Mouse (Mus musculus) splenic B cell, adult 2 months (primary cell): ENCODE results near the gene Crabp1.

Experiments
- DNase-seq: peaks from one replicate; pipeline ENCODE4 v3.0.0-alpha.2; 2011; ENCODE audit warnings: low read depth, low spot score
- H3K27me3 ChIP-seq: 2 replicates; pipeline ENCODE4 v1.6.1; 2012; ENCODE audit warnings: mild to moderate bottlenecking, low read length, moderate library complexity, mixed read lengths; ENCODE audit not compliant: control insufficient read depth, poor library complexity, insufficient read depth, severe bottlenecking
- H3K36me3 ChIP-seq: 2 replicates; pipeline ENCODE4 v1.6.1; 2012; ENCODE audit warnings: mild to moderate bottlenecking, low read length, moderate library complexity, mixed read lengths; ENCODE audit not compliant: control insufficient read depth, poor library complexity, insufficient read depth, severe bottlenecking

The Crabp1 gene

GRCm38 (mm10) chr9:54801460-54801961 lies 37.0 kb downstream of the Crabp1 start:
- Histone ChIP-seq H3K36me3 (no peaks in the 10 kb centered on the region), H3K27me3 (no peaks in the 10 kb centered on the region)
- DNase-seq = no peak

DNA sequence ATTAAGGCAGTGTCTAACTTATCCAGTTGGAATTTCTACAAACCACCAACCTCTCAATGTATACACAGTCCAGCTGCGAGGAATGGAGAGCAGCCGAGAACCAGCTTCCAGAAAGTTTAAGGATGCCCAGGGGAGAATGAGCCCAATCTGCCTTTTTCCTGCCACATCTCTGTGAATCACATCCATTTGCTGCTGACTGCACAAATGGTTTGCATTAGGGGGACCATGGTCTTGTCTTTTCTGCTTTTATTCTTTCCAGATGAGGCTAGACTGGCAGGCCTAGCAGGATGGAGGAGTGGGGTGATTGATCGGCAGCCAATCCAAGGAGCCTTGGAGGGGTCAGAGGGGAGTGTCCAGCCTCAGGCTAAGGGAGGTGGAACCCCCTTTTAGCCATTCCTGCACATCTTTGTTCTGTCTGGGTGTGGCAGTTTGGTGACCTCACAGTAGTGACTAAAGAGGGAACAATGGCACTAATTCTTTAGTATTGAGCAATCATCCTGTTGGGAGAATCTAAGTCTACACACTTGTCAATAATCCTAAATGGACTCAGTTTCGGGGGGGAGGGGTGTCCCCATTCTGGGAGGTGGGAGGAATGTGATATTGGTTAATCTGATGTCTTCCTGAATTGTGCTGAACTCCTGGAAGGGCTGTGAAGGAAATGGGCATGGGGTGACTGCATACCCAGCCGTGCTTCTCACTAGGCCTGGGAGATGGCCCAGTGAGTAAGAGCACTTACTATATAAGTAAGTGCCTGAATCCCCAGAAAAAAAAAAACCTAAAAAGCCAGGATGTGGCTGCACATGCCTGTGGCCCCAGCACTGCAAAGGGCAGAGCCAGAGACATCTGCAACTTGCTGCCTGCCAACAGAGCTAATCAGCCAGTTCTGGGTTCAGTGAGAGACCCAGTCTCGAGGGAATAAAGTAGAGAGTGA lies 38.5 kb downstream of the Crabp1 start:
- no peaks in the 10 kb centered on the region for H3K36me3 ChIP-seq
- DNase-seq = no peak

GRCm38 (mm10) chr9:54804351-54804750 lies 39.8 kb downstream of the Crabp1 start:
- Histone ChIP-seq H3K27me3 (no peaks in the 10 kb centered on the region), H3K36me3 (no peaks in the 10 kb centered on the region)
- DNase-seq = no peak

More for the DNA sequence above, 38.5 kb downstream of the Crabp1 start:
- no peaks in the 10 kb centered on the region for H3K27me3 ChIP-seq

DNA sequence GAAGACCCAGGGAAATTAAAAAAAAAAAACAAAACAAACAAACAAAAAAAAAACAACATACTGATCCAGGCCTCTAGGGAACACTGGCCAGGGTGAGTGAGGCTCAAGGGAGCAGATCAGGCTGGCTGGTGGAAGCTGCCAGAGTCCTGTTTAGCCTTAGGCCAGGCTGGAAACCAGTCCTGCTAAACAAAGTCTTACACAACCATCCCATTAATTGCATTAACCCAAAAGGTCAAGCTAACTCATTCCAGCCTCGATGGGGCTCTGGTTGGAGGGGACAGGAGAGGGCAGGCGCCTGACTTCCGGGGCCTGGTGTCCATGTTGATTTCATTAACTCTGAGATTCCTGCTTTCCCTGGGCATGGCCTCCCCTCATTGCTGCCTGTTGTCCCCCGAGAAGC lies 43.2 kb downstream of the Crabp1 start:
- H3K27me3 ChIP-seq = no peaks in the 10 kb centered on the region
- H3K36me3 ChIP-seq = no peaks in the 10 kb centered on the region
- no peak for DNase-seq

- Histone ChIP-seq H3K27me3 (no peaks in the 10 kb centered on the region), H3K36me3 (no peaks in the 10 kb centered on the region)
- no peak for DNase-seq
These were observed 45.4 kb downstream of the Crabp1 start for GRCm38 (mm10) chr9:54809953-54810352.

DNA sequence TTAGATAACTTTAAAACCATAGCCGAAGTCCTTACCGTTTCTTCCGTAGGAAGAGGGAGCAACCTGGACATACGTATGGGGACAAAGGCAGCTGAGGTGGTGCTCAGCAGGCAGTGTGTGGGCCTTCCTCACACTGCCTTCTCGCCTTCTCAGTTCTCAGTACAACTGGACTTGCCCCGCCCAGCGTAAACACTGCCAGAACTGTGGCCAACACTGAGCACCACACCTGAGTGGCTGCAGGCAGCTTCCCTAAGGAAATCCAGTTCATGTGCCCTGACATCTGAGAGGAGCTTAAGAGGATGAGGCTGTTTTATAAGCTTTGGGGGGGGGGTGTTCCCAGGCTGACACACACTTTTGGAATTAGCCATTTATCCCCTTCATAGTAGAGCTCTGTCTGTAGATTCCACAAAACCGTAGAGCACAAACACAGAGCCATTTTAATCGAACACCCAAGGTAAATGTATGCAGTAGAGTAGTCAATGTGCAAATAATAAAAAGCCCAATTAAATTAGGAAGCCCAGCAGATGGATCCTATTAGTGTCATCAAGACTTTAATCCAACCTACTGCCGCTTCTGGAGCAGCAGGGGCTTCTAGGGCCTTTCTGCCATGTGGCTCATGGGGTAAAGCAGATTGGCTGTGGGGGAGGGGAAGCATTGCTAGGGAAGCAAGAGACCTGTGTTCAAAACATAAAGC lies 52.1 kb downstream of the Crabp1 start:
- H3K36me3 ChIP-seq = no peaks in the 10 kb centered on the region
- H3K27me3 ChIP-seq = no peaks in the 10 kb centered on the region
- DNase-seq = no peak

DNA sequence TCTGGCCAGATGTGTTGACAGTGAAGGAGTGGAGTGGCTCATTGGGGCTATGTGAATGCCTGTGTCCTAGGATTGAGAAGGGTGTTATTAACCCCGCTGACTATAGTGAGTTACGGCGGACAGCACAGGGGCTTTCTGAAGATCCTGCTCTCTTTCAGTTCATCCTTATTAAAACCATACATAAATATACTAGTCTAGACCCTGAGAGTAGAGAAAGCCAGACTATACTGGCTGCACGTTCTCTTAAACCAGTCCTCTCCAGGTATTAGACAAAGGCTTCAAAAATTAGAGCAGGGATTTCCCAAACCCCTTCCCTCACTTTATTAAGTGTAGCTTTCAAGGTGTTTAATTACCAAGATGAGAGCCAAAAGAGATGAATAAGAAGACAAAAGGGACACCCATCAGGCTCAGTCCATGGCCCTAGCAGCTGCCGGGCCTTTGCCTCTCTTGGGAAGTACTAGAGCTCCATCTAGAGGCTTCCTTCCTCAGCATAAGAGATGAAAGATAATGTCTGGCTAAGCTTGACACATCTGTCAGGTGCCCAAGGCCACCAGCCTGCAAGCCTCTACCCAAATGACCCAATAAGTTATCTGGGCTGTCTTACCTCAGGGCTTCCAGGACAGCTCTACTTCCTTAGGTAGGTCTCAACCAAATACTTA lies 57.0 kb downstream of the Crabp1 start:
- DNase-seq = peak; percentile 38
- no peaks in the 10 kb centered on the region for H3K27me3 ChIP-seq

More for the DNA sequence above, 57.0 kb downstream of the Crabp1 start:
- no peaks in the 10 kb centered on the region for H3K36me3 ChIP-seq
